Mouse (Mus musculus): Measurements from ENCODE around the gene Olfr541.
"Not testable (repeated sequence)": the region's sequence is repeated elsewhere in the genome, so short reads cannot be mapped to it uniquely, and the experiment has no call there.

Olfr541 gene

GRCm38 (mm10) chr7:140696967-140697366 lies at the start of gene Olfr541:
TSS of gene Olfr541 (plus strand) at chr7:140697267.
- DNase-seq: no peak

GRCm38 (mm10) chr7:140659630-140660029 lies 37.4 kb upstream of the Olfr541 start, which contains the start of gene Olfr539:
TSS of gene Olfr539 (plus strand) at chr7:140659930.
- DNase-seq: no peak

GRCm38 (mm10) chr7:140670693-140671092 lies 26.4 kb upstream of the Olfr541 start:
- not testable (repeated sequence) for DNase-seq

GRCm38 (mm10) chr7:140675863-140676262 lies 21.2 kb upstream of the Olfr541 start:
- no peak for DNase-seq

GRCm38 (mm10) chr7:140679591-140679990 lies 17.5 kb upstream of the Olfr541 start:
- not testable (repeated sequence) for DNase-seq

GRCm38 (mm10) chr7:140681651-140682050 lies 15.4 kb upstream of the Olfr541 start, which contains the start of gene Olfr45:
TSS of gene Olfr45 (plus strand) at chr7:140681951.
- no peak for DNase-seq

GRCm38 (mm10) chr7:140706348-140706747 lies 9.3 kb downstream of the Olfr541 start:
- no peak for DNase-seq

GRCm38 (mm10) chr7:140707536-140708284 lies 10.6 kb downstream of the Olfr541 start:
- DNase-seq: no peak

- no peak for DNase-seq
Measured at GRCm38 (mm10) chr7:140717155-140718055, 20.3 kb downstream of the Olfr541 start.

GRCm38 (mm10) chr7:140721095-140721494 lies 24.0 kb downstream of the Olfr541 start:
- DNase-seq: no peak

- no peak for DNase-seq
Measured at GRCm38 (mm10) chr7:140725558-140725957, 28.5 kb downstream of the Olfr541 start.

- DNase-seq: no peak
Measured at GRCm38 (mm10) chr7:140733162-140733561, 36.1 kb downstream of the Olfr541 start.

GRCm38 (mm10) chr7:140747402-140747801 lies 50.3 kb downstream of the Olfr541 start:
- DNase-seq: no peak

GRCm38 (mm10) chr7:140748116-140748826 lies 51.2 kb downstream of the Olfr541 start:
- DNase-seq: no peak

GRCm38 (mm10) chr7:140748827-140749160 lies 51.7 kb downstream of the Olfr541 start:
- DNase-seq: no peak

GRCm38 (mm10) chr7:140754556-140754955 lies 57.5 kb downstream of the Olfr541 start:
- no peak for DNase-seq
